Mouse (Mus musculus): ENCODE results near the gene Shroom1. TPM values are rescaled to one million over a fixed set of nuclear protein-coding genes. Genes with fewer than 3 reads are reported as not detected.

The Shroom1 gene
- polyA plus RNA-seq, 1 experiment from 2014 or later: 1.3 TPM

DNA sequence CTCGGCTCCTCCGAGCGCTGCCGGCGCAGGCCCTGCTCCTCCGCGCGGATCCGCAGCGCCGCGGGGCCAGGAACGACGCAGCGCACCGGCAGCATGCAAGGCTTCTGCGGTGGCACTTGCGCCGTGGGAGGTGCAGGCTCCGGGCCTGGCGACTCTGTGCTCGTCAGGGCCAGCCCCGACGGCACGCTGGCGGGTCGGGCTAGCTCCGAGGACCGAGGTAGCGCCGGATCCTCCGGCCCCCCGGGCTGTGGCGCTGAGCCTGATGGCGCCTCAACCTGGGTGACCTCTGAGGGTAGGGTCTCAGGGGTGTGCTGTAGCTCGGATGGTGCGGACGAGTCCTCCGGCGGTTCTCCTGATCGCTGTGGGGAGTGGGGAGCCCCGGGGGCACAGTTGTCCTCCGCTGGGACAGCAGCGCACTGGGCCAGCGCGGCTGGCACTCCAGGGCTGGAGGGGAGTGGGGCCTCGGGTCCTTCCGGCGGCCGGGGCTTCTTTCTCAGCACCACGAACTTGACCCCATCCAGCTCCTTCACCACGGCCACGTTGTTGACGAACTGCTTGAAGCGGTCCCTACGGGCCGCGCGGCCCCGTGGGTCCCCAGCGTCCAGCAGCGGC, 22.3 kb downstream of the Shroom1 start:
- no peak overlapping the region for H3K27ac ChIP-seq (replicated peaks)
- H3K9ac ChIP-seq (ENCODE audit: low read length): peak overlapping the region; percentile 51
- no peaks in the 10 kb centered on the region for H3K4me1 ChIP-seq (replicated peaks; ENCODE audit: control insufficient read depth, insufficient read depth)
- H3K9me3 ChIP-seq (ENCODE audit: control insufficient read depth, low read length): no peaks in the 10 kb centered on the region
- peak overlapping the region; percentile 76 for H3K4me2 ChIP-seq (replicated peaks; ENCODE audit: low read depth)
- peak overlapping the region; percentile 47 for H3K4me3 ChIP-seq (ENCODE audit: low read depth, low read length)
- H3K27me3 ChIP-seq (ENCODE audit: control insufficient read depth, insufficient read depth, low read length): peaks cover 17% of the 10 kb centered on the region
- TF ChIP-seq EP300 (optimal IDR thresholded peaks at IDR 0.05) (no peak), CTCF (IDR thresholded peaks at IDR 0.05; ENCODE audit: low read depth) (no peak)
- DNase-seq (ENCODE audit: low spot score) (no peak), ATAC-seq (ENCODE audit: low FRiP score, low TSS enrichment) (0 out of 2 replicates have a peak, but pooled peaks have one; percentile 27)
- WGBS: 2% methylated on average over 62 of the region's 62 CpGs
- no peaks in the 10 kb centered on the region for H3K36me3 ChIP-seq (ENCODE audit: control insufficient read depth, insufficient read depth, low read length)

DNA sequence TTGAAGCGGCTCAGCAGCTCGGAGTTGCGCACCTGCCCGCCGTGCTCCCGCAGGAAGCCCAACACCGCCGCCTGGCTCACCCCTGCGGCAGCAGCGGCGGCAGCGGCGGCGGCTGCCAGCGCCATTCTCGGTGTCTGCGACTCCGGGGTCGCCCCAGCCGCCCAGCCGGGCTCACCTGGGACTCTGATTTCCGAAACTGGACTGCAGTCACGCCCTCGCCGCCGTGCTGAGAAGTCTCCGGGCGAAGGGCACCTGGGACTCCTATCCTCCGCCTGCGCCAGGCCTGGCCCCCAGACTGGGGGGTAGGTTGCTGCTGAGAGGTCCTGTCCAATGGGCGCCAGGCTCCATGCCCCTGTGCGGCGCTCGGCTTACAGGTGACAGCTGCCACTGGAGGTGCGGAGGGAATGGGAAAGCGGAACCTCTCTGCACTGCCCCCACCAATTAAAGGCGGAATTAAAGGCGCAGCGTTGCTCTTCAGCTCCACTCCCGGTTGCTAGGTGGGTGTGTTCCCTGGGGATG, 22.8 kb downstream of the Shroom1 start, which contains the start of the genes Gm9945 and Sowaha:
Gene Gm9945 (plus strand): TSS at position 384 of the 519 bp plus-strand sequence.
Gene Sowaha (minus strand): TSS at position 492 of the 519 bp plus-strand sequence.
- Histone ChIP-seq H3K4me2 (replicated peaks; ENCODE audit: low read depth) (peak within 1 kb of the TSS; percentile 76), H3K4me3 (ENCODE audit: low read depth, low read length) (peak within 1 kb of the TSS; percentile 47), H3K9ac (ENCODE audit: low read length) (peak within 1 kb of the TSS; percentile 51), H3K36me3 (ENCODE audit: control insufficient read depth, insufficient read depth, low read length) (no peaks in the 10 kb centered on the region), H3K9me3 (ENCODE audit: control insufficient read depth, low read length) (no peaks in the 10 kb centered on the region), H3K27ac (replicated peaks) (no peak within 1 kb of the TSS), H3K27me3 (ENCODE audit: control insufficient read depth, insufficient read depth, low read length) (peaks cover 15% of the 10 kb centered on the region), H3K4me1 (replicated peaks; ENCODE audit: control insufficient read depth, insufficient read depth) (no peaks in the 10 kb centered on the region)
- WGBS: 4% methylated on average over 37 of the region's 40 CpGs
- DNase-seq (ENCODE audit: low spot score) (peak; percentile 68), ATAC-seq (ENCODE audit: low FRiP score, low TSS enrichment) (peak; percentile 61)
- TF ChIP-seq EP300 (optimal IDR thresholded peaks at IDR 0.05) (no peak), CTCF (IDR thresholded peaks at IDR 0.05; ENCODE audit: low read depth) (peak; percentile 42)

DNA sequence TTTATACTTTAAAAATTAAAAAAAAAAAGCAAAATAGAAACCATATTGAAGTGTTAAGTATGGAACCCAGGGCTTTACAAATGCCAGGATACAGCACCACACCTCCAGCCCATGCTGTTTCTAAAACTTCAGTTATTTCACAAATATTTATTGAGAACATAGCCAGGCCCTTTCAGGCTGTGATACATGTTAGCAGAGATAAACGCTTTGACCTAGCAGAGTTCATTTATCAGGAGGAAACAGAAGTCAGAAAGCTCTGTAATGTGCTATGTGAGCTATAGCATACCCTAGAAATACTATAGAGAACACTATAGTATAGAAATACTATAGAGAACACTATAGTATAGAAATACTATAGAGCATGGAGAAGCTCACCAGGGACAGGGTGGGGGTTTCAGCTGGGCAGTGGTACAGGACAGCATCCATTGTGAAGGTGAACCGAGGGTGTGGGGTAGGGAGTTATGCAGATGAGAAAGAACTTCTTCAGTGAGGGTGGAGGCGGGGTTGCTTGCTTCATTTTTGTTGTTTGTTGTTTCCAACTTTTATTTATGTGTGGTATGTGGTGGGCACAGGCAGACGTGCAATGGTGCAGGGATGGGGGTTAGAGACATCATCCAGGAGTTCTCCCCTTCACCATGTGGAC, 24.2 kb downstream of the Shroom1 start:
- 66% methylated on average over 4 of the region's 4 CpGs for WGBS
- H3K9me3 ChIP-seq (ENCODE audit: control insufficient read depth, low read length): no peaks in the 10 kb centered on the region
- no peak for ATAC-seq (ENCODE audit: low FRiP score, low TSS enrichment)
- H3K27ac ChIP-seq (replicated peaks): no peak overlapping the region
- H3K36me3 ChIP-seq (ENCODE audit: control insufficient read depth, insufficient read depth, low read length): no peaks in the 10 kb centered on the region
- no peaks in the 10 kb centered on the region for H3K4me1 ChIP-seq (replicated peaks; ENCODE audit: control insufficient read depth, insufficient read depth)
- H3K4me3 ChIP-seq (ENCODE audit: low read depth, low read length): no peak overlapping the region
- DNase-seq (ENCODE audit: low spot score): no peak
- TF ChIP-seq EP300 (optimal IDR thresholded peaks at IDR 0.05) (no peak), CTCF (IDR thresholded peaks at IDR 0.05; ENCODE audit: low read depth) (no peak)
- H3K9ac ChIP-seq (ENCODE audit: low read length): no peak overlapping the region
- H3K4me2 ChIP-seq (replicated peaks; ENCODE audit: low read depth): no peak overlapping the region
- H3K27me3 ChIP-seq (ENCODE audit: control insufficient read depth, insufficient read depth, low read length): peaks cover 15% of the 10 kb centered on the region

DNA sequence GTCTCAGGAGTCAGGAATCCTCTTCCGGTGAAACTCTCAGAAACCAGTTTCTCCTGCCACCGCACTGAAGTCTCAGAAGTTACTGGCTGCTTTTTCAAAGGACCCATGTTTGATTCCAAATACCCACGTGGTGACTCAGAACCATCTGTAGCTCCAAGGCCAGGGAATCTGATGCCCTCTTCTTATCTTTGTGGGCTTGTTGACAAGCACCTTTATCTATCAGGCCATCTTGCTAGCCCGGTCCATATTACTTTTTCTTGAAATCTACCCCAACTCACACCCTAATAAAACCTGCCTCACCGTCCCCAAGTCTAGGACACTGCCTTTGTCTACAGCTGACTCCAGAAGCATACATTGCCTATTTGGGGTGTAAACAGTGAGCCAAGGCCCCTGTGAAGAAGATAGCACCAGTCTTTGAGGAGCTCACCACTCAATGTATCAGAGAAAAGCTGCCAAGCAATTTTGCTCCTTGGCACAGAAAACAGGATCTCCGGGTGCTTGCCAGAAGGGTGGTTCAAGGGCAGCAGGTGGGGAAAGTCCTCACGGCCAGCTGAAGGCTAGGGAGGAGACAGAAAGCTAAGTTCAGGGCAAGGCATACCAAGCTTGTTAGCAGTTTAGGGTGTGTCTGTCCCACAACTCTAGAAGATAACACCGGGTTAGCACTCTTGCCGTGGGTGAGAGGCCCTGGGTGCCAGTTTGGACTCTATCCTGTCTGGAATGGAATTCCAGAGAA, 26.3 kb downstream of the Shroom1 start:
- Histone ChIP-seq H3K4me2 (replicated peaks; ENCODE audit: low read depth) (no peak overlapping the region), H3K4me3 (ENCODE audit: low read depth, low read length) (no peak overlapping the region), H3K9ac (ENCODE audit: low read length) (no peak overlapping the region), H3K27ac (replicated peaks) (peak overlapping the region; percentile 35; the same call in 1 of the 2 replicates), H3K4me1 (replicated peaks; ENCODE audit: control insufficient read depth, insufficient read depth) (0 out of 2 replicates have a peak, but pooled peaks cover 2% of the 10 kb centered on the region), H3K9me3 (ENCODE audit: control insufficient read depth, low read length) (no peaks in the 10 kb centered on the region), H3K27me3 (ENCODE audit: control insufficient read depth, insufficient read depth, low read length) (peaks cover 14% of the 10 kb centered on the region), H3K36me3 (ENCODE audit: control insufficient read depth, insufficient read depth, low read length) (no peaks in the 10 kb centered on the region)
- no peak for TF ChIP-seq CTCF (IDR thresholded peaks at IDR 0.05; ENCODE audit: low read depth)
- no peak for TF ChIP-seq EP300 (optimal IDR thresholded peaks at IDR 0.05)
- 43% methylated on average over 9 of the region's 9 CpGs for WGBS
- peak; percentile 73 for DNase-seq (ENCODE audit: low spot score)
- peak; percentile 70 for ATAC-seq (ENCODE audit: low FRiP score, low TSS enrichment)

DNA sequence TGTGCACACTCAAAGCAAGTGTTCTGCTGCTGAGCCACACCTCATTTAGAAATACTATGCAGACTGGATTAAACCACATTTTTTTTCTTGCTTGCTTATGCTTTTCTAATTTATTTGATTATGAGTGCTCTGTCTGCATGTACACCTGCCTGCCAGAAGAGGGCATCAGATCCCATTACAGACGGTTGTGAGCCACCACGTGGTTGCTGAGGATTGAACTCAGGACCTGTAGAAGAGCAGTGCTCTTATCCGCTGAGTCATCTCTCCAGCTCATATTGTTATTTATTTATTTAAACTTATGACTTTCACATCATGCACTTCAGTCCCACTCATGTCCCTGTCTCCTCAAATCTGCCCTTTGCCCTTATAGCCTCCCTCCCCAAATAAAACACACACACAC, 28.7 kb downstream of the Shroom1 start:
- no peak for ATAC-seq (ENCODE audit: low FRiP score, low TSS enrichment)
- WGBS: 50% methylated on average over 3 of the region's 3 CpGs
- DNase-seq (ENCODE audit: low spot score): no peak
- H3K9me3 ChIP-seq (ENCODE audit: control insufficient read depth, low read length): no peaks in the 10 kb centered on the region
- H3K4me3 ChIP-seq (ENCODE audit: low read depth, low read length): no peak overlapping the region
- H3K4me2 ChIP-seq (replicated peaks; ENCODE audit: low read depth): no peak overlapping the region
- no peak overlapping the region for H3K9ac ChIP-seq (ENCODE audit: low read length)
- H3K27me3 ChIP-seq (ENCODE audit: control insufficient read depth, insufficient read depth, low read length): no peaks in the 10 kb centered on the region
- TF ChIP-seq CTCF (IDR thresholded peaks at IDR 0.05; ENCODE audit: low read depth) (peak; percentile 65), EP300 (optimal IDR thresholded peaks at IDR 0.05) (no peak)
- H3K36me3 ChIP-seq (ENCODE audit: control insufficient read depth, insufficient read depth, low read length): no peaks in the 10 kb centered on the region
- H3K4me1 ChIP-seq (replicated peaks; ENCODE audit: control insufficient read depth, insufficient read depth): 0 out of 2 replicates have a peak, but pooled peaks cover 2% of the 10 kb centered on the region
- H3K27ac ChIP-seq (replicated peaks): no peak overlapping the region
